Mouse (Mus musculus) liver, embryonic 12.5 days (tissue): Measurements from ENCODE around the gene Arpp19. TPM values are rescaled to one million over a fixed set of nuclear protein-coding genes. Genes with fewer than 3 reads are reported as not detected.
A peak's percentile ranks its signal among the peaks of the same experiment; 100 is the strongest.

Source experiments
- ATAC-seq: fragments of 200-750 bp; cut with Nextera tagmentation; 2 replicates; pipeline ENCODE4 v1.8.0; 2017; ENCODE audit warnings: moderate number of reproducible peaks, mild to moderate bottlenecking, moderate library complexity
- H3K27ac ChIP-seq: fragments of 300-500 bp; sonication (generic); 2 replicates; pipeline ENCODE4 v1.5.1; 2016; ENCODE audit warnings: mild to moderate bottlenecking
- H3K27me3 ChIP-seq: fragments of 300-500 bp; sonication (generic); replicated peaks from 2 replicates; pipeline ENCODE4 v1.6.1; 2016; ENCODE audit warnings: mild to moderate bottlenecking, moderate library complexity
- H3K36me3 ChIP-seq: fragments of 300-500 bp; sonication (generic); 2 replicates; pipeline ENCODE4 v1.6.1; 2016; ENCODE audit warnings: mild to moderate bottlenecking, moderate library complexity
- H3K4me1 ChIP-seq: fragments of 300-500 bp; sonication (generic); 2 replicates; pipeline ENCODE4 v1.6.1; 2016
- H3K4me2 ChIP-seq: fragments of 300-500 bp; sonication (generic); 2 replicates; pipeline ENCODE4 v1.6.1; 2016; ENCODE audit warnings: mild to moderate bottlenecking, moderate library complexity
- H3K4me3 ChIP-seq: fragments of 300-500 bp; sonication (generic); 2 replicates; pipeline ENCODE4 v1.5.1; 2016; ENCODE audit warnings: mild to moderate bottlenecking, moderate library complexity
- H3K9ac ChIP-seq: fragments of 300-500 bp; sonication (generic); 2 replicates; pipeline ENCODE4 v1.6.1; 2016; ENCODE audit warnings: mild to moderate bottlenecking, moderate library complexity
- H3K9me3 ChIP-seq: fragments of 300-500 bp; sonication (generic); replicated peaks from 2 replicates; pipeline ENCODE4 v1.6.1; 2016; ENCODE audit warnings: mild to moderate bottlenecking, moderate library complexity
- WGBS: fragments of 180-500 bp; shearing (Covaris S2); methylation state at CpG from one replicate; pipeline ENCODE4 v1.1.7; 2016; ENCODE audit not compliant: insufficient replicate concordance; 5-methylcytosine and 5-hydroxymethylcytosine counted together
- polyA plus RNA-seq: library from polyadenylated mRNA; unstranded; fragments of >200 nt; fragmentation: Nextera tagmentation; extraction: Ambion mirVana; gene quantifications from 2 replicates; pipeline ENCODE4 v1.2.1, GENCODE M21; 2016

Gene Arpp19
- 232 and 236 TPM in 2 replicates for polyA plus RNA-seq

- H3K27ac ChIP-seq, result peak within 1 kb of the TSS; percentile 75
- H3K9me3 ChIP-seq, result no peaks in the 10 kb centered on the region
- H3K4me2 ChIP-seq, result peak within 1 kb of the TSS; percentile 76
- peak; percentile 89 for ATAC-seq
- WGBS, result under 1% methylated on average over 69 of the region's 73 CpGs
- H3K36me3 ChIP-seq, result peaks cover 14% of the 10 kb centered on the region
- peaks cover 30% of the 10 kb centered on the region for H3K4me1 ChIP-seq
- no peaks in the 10 kb centered on the region for H3K27me3 ChIP-seq
- H3K4me3 ChIP-seq, result peak within 1 kb of the TSS; percentile 81
- H3K9ac ChIP-seq, result peak within 1 kb of the TSS; percentile 92
Observed at GRCm38 (mm10) chr9:75037451-75038356, at the start of gene Arpp19. Gene Arpp19, plus strand, starts transcription at chr9:75037614.

GRCm38 (mm10) chr9:74988893-74989460, 48.4 kb upstream of the Arpp19 start:
- no peaks in the 10 kb centered on the region for H3K27me3 ChIP-seq
- H3K9me3 ChIP-seq, result no peaks in the 10 kb centered on the region
- no peak overlapping the region for H3K9ac ChIP-seq
- H3K4me2 ChIP-seq, result no peak overlapping the region
- WGBS, result 74% methylated on average over 7 of the region's 7 CpGs
- H3K4me1 ChIP-seq, result no peaks in the 10 kb centered on the region
- no peak overlapping the region for H3K27ac ChIP-seq
- H3K4me3 ChIP-seq, result no peak overlapping the region
- ATAC-seq, result no peak
- no peaks in the 10 kb centered on the region for H3K36me3 ChIP-seq

- Histone ChIP-seq H3K4me2 (no peak overlapping the region), H3K4me1 (no peaks in the 10 kb centered on the region), H3K36me3 (no peaks in the 10 kb centered on the region), H3K27ac (no peak overlapping the region), H3K9ac (no peak overlapping the region), H3K27me3 (no peaks in the 10 kb centered on the region), H3K9me3 (no peaks in the 10 kb centered on the region), H3K4me3 (no peak overlapping the region)
- 62% methylated on average over 2 of the region's 2 CpGs for WGBS
- ATAC-seq, result no peak
Observed at GRCm38 (mm10) chr9:74989990-74990389, 47.4 kb upstream of the Arpp19 start.

- Histone ChIP-seq H3K4me2 (no peak overlapping the region), H3K36me3 (no peaks in the 10 kb centered on the region), H3K4me3 (no peak overlapping the region), H3K4me1 (no peaks in the 10 kb centered on the region), H3K27me3 (no peaks in the 10 kb centered on the region), H3K9me3 (no peaks in the 10 kb centered on the region), H3K9ac (no peak overlapping the region), H3K27ac (no peak overlapping the region)
- no peak for ATAC-seq
- WGBS, result 71% methylated on average over 10 of the region's 10 CpGs
Observed at GRCm38 (mm10) chr9:74994611-74995257, 42.7 kb upstream of the Arpp19 start.

GRCm38 (mm10) chr9:74996349-74996748, 41.1 kb upstream of the Arpp19 start:
- WGBS, result 13% methylated on average over 2 of the region's 2 CpGs
- Histone ChIP-seq H3K9ac (no peak overlapping the region), H3K27me3 (no peaks in the 10 kb centered on the region), H3K36me3 (no peaks in the 10 kb centered on the region), H3K4me1 (no peaks in the 10 kb centered on the region), H3K9me3 (no peaks in the 10 kb centered on the region), H3K27ac (no peak overlapping the region), H3K4me2 (no peak overlapping the region), H3K4me3 (no peak overlapping the region)
- ATAC-seq, result no peak

- Histone ChIP-seq H3K4me1 (no peaks in the 10 kb centered on the region), H3K9me3 (no peaks in the 10 kb centered on the region), H3K27ac (no peak overlapping the region), H3K36me3 (no peaks in the 10 kb centered on the region), H3K9ac (no peak overlapping the region), H3K4me3 (no peak overlapping the region), H3K27me3 (no peaks in the 10 kb centered on the region), H3K4me2 (no peak overlapping the region)
- no peak for ATAC-seq
Observed at GRCm38 (mm10) chr9:74997976-74998375, 39.4 kb upstream of the Arpp19 start.

- Histone ChIP-seq H3K4me1 (no peaks in the 10 kb centered on the region), H3K36me3 (no peaks in the 10 kb centered on the region), H3K27me3 (no peaks in the 10 kb centered on the region), H3K9me3 (no peaks in the 10 kb centered on the region), H3K9ac (no peak overlapping the region), H3K27ac (no peak overlapping the region), H3K4me2 (no peak overlapping the region), H3K4me3 (no peak overlapping the region)
- ATAC-seq, result no peak
- WGBS, result 69% methylated on average over 6 of the region's 6 CpGs
Observed at GRCm38 (mm10) chr9:75001006-75001405, 36.4 kb upstream of the Arpp19 start.

GRCm38 (mm10) chr9:75001611-75002204, 35.7 kb upstream of the Arpp19 start:
- H3K4me1 ChIP-seq, result no peaks in the 10 kb centered on the region
- no peaks in the 10 kb centered on the region for H3K27me3 ChIP-seq
- H3K4me3 ChIP-seq, result no peak overlapping the region
- H3K9me3 ChIP-seq, result no peaks in the 10 kb centered on the region
- no peak overlapping the region for H3K9ac ChIP-seq
- ATAC-seq, result no peak
- 62% methylated on average over 5 of the region's 5 CpGs for WGBS
- H3K4me2 ChIP-seq, result no peak overlapping the region
- no peaks in the 10 kb centered on the region for H3K36me3 ChIP-seq
- no peak overlapping the region for H3K27ac ChIP-seq

GRCm38 (mm10) chr9:75002262-75002661, 35.2 kb upstream of the Arpp19 start:
- H3K27ac ChIP-seq, result no peak overlapping the region
- no peak overlapping the region for H3K4me2 ChIP-seq
- no peaks in the 10 kb centered on the region for H3K9me3 ChIP-seq
- no peaks in the 10 kb centered on the region for H3K4me1 ChIP-seq
- 53% methylated on average over 3 of the region's 3 CpGs for whole genome bisulfite sequencing
- no peak overlapping the region for H3K9ac ChIP-seq
- no peaks in the 10 kb centered on the region for H3K27me3 ChIP-seq
- no peak overlapping the region for H3K4me3 ChIP-seq
- H3K36me3 ChIP-seq, result no peaks in the 10 kb centered on the region
- no peak for ATAC-seq

- Histone ChIP-seq H3K9me3 (no peaks in the 10 kb centered on the region), H3K4me2 (no peak overlapping the region), H3K27ac (no peak overlapping the region), H3K4me3 (no peak overlapping the region), H3K4me1 (no peaks in the 10 kb centered on the region), H3K9ac (no peak overlapping the region), H3K36me3 (no peaks in the 10 kb centered on the region), H3K27me3 (no peaks in the 10 kb centered on the region)
- ATAC-seq, result no peak
- WGBS, result 83% methylated on average over 10 of the region's 10 CpGs
Observed at GRCm38 (mm10) chr9:75004203-75004602, 33.2 kb upstream of the Arpp19 start.

GRCm38 (mm10) chr9:75016591-75016990, 20.8 kb upstream of the Arpp19 start:
- Histone ChIP-seq H3K9me3 (no peaks in the 10 kb centered on the region), H3K27ac (no peak overlapping the region), H3K9ac (no peak overlapping the region), H3K4me2 (no peak overlapping the region), H3K27me3 (no peaks in the 10 kb centered on the region), H3K4me3 (no peak overlapping the region), H3K4me1 (no peaks in the 10 kb centered on the region), H3K36me3 (no peaks in the 10 kb centered on the region; the same call in 1 of the 2 replicates)
- no peak for ATAC-seq
- WGBS, result 84% methylated on average over 2 of the region's 2 CpGs

GRCm38 (mm10) chr9:75019181-75019580, 18.2 kb upstream of the Arpp19 start:
- no peak overlapping the region for H3K4me2 ChIP-seq
- H3K27me3 ChIP-seq, result no peaks in the 10 kb centered on the region
- H3K4me3 ChIP-seq, result no peak overlapping the region
- no peaks in the 10 kb centered on the region for H3K9me3 ChIP-seq
- H3K4me1 ChIP-seq, result peaks cover 4% of the 10 kb centered on the region
- H3K9ac ChIP-seq, result no peak overlapping the region
- H3K36me3 ChIP-seq, result no peaks in the 10 kb centered on the region; the same call in 1 of the 2 replicates
- H3K27ac ChIP-seq, result no peak overlapping the region
- 88% methylated on average over 6 of the region's 6 CpGs for WGBS
- ATAC-seq, result no peak
